In the genomic region with DNA sequence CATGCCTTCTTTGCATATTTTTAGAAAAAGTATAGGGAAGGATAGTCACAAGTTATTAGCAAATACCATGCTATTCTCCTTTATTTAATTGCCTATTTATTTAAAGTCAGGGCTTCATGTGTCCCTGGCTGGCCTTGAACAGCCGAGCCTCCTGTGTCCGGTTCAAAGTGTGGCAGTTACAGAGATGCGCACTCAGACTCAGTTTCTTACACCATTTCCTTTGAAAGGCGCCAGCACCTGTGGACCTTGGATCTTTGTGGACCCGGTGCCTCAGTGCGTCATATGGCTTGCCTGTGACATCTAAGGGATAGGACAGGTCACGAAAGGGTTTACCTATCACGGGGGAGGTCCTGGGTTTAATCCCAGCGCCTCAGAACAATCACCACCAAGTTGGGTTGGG, we compare ENCODE assay signal across 8 mouse cellular contexts. TPM values are rescaled to one million over a fixed set of nuclear protein-coding genes. Genes with fewer than 3 reads are reported as not detected.
DNase-seq lines count a peak whose midpoint lies in the region; ATAC-seq and TF ChIP-seq lines count a peak whose summit lies in the region.

No protein-coding gene starts in this region.

- intact Hi-C loops in gastrocnemius, adult 2 months (cut with DNase I), result no loop called here

- H3K4me3 ChIP-seq in gastrocnemius, adult 2 months, result peak overlapping the region; percentile 75
- no peak overlapping the region for H3K4me3 ChIP-seq in hindbrain, embryonic 12.5 days
- H3K4me3 ChIP-seq in midbrain, embryonic 11.5 days (ENCODE audit: low read depth, low read length), result no peak overlapping the region

- peak; percentile 18 for ATAC-seq in hindbrain, embryonic 12.5 days (ENCODE audit: low FRiP score)
- peak; percentile 20 for ATAC-seq in midbrain, embryonic 11.5 days (ENCODE audit: low FRiP score)
- no peak for ATAC-seq in granulocyte monocyte progenitor cell, adult 5-6 weeks (replicated peaks; ENCODE audit: poor library complexity, severe bottlenecking)

- no peaks in the 10 kb centered on the region for H3K9me3 ChIP-seq in hindbrain, embryonic 12.5 days (replicated peaks)
- no peaks in the 10 kb centered on the region for H3K9me3 ChIP-seq in midbrain, embryonic 11.5 days (ENCODE audit: control insufficient read depth, low read length)

- TF ChIP-seq CTCF in gastrocnemius, adult 2 months (IDR thresholded peaks at IDR 0.05), result no peak

- H3K27ac ChIP-seq in gastrocnemius, adult 2 months, result peak overlapping the region; percentile 92
- H3K27ac ChIP-seq in hindbrain, embryonic 12.5 days, result peak overlapping the region; percentile 85
- peak overlapping the region; percentile 65; the same call in 1 of the 2 replicates for H3K27ac ChIP-seq in midbrain, embryonic 11.5 days (ENCODE audit: low read depth, low read length)

- DNase-seq in gastrocnemius, adult 2 months, result no peak
- no peak for DNase-seq in gastrocnemius, postnatal 25 days
- peak; percentile 26 for DNase-seq in R1 (ENCODE audit: low read depth, low spot score)
- DNase-seq in midbrain, embryonic 11.5 days (ENCODE audit: low spot score, missing footprints), result peak; percentile 85
- no peak for DNase-seq in layer of hippocampus, postnatal 14 days (ENCODE audit: low spot score in 2 of 2)
- no peak for DNase-seq in lung, postnatal 25 days (ENCODE audit: low spot score)

- H3K36me3 ChIP-seq in hindbrain, embryonic 12.5 days, result no peaks in the 10 kb centered on the region
- H3K36me3 ChIP-seq in midbrain, embryonic 11.5 days (ENCODE audit: control insufficient read depth, insufficient read depth, low read length), result no peaks in the 10 kb centered on the region

- peaks cover 17% of the 10 kb centered on the region for H3K27me3 ChIP-seq in hindbrain, embryonic 12.5 days
- H3K27me3 ChIP-seq in midbrain, embryonic 11.5 days (ENCODE audit: control insufficient read depth, insufficient read depth, low read length), result peaks cover 5% of the 10 kb centered on the region

- H3K9ac ChIP-seq in hindbrain, embryonic 12.5 days, result 0 out of 2 replicates have a peak overlapping the region, but pooled peaks have one; percentile 27
- H3K9ac ChIP-seq in midbrain, embryonic 11.5 days (ENCODE audit: low read length), result peak overlapping the region; percentile 58

- 40% methylated on average over 9 of the region's 9 CpGs for WGBS in hindbrain, embryonic 12.5 days
- 22% methylated on average over 9 of the region's 9 CpGs for WGBS in midbrain, embryonic 11.5 days

- H3K4me1 ChIP-seq in hindbrain, embryonic 12.5 days, result 0 out of 2 replicates have a peak, but pooled peaks cover under 1% of the 10 kb centered on the region
- peaks cover 2% of the 10 kb centered on the region; the same call in 1 of the 2 replicates for H3K4me1 ChIP-seq in midbrain, embryonic 11.5 days (ENCODE audit: control insufficient read depth, insufficient read depth, low read length)

- peak overlapping the region; percentile 26; the same call in 1 of the 2 replicates for H3K4me2 ChIP-seq in hindbrain, embryonic 12.5 days (replicated peaks)
- H3K4me2 ChIP-seq in midbrain, embryonic 11.5 days, result peak overlapping the region; percentile 39

RNA-seq across cellular contexts. Expression of gene Ddx3x, which starts 49.5 kb away (rescaled TPM):
- total RNA-seq in gastrocnemius, adult 2 months (2021), result 100 to 1,000 TPM; 138 to 199 TPM
- total RNA-seq in gastrocnemius, postnatal 25 days (2021), result 100 to 1,000 TPM in 1 of 2 experiments, 10 to 100 TPM in 1; 87.2 to 130 TPM
- 160 and 169 TPM in 2 replicates for polyA plus RNA-seq in hindbrain, embryonic 12.5 days (2016; fragmentation: Nextera tagmentation; extraction: Ambion mirVana)
- 196 and 219 TPM in 2 replicates for polyA plus RNA-seq in midbrain, embryonic 11.5 days (2014; fragmentation: Nextera tagmentation; extraction: Ambion mirVana)
- total RNA-seq in layer of hippocampus, postnatal 14 days (2021), result 100 to 1,000 TPM; 157 to 176 TPM
- 150 and 178 TPM in 2 replicates for total RNA-seq in granulocyte monocyte progenitor cell, adult 5-6 weeks (2014; fragmentation: Nextera tagmentation)
- total RNA-seq in granulocyte monocyte progenitor cell, adult 5-6 weeks (2017), result 451 and 491 TPM in 2 replicates

Comparison
In these comparisons a context has a peak if more than half of its experiments do, and no peak if none do; other contexts are left out.
1. DNase-seq: peak in R1 (single experiment) and midbrain, embryonic 11.5 days (single experiment); none in gastrocnemius, adult 2 months (single experiment), gastrocnemius, postnatal 25 days (single experiment), layer of hippocampus, postnatal 14 days (0 of 2) and lung, postnatal 25 days (single experiment).
2. Peak in every context shown above with its lines, with median percentiles within 50 percentile points of each other: H3K27ac ChIP-seq.